Mouse (Mus musculus): ENCODE measurements around the gene Tnni3. TPM values are rescaled to one million over a fixed set of nuclear protein-coding genes. Genes with fewer than 3 reads are reported as not detected.

Tnni3 gene
- total RNA-seq, 2 experiments from 2014 or later = 0.57 to 1.1 TPM

- no peak for DNase-seq (ENCODE audit: low spot score in 2 of 2)
Measured at GRCm38 (mm10) chr7:4521231-4522003, 2.6 kb downstream of the Tnni3 start.

- DNase-seq (ENCODE audit: low spot score in 2 of 2) = no peak
Measured at GRCm38 (mm10) chr7:4518487-4518886, 5.5 kb downstream of the Tnni3 start.

- no peak for DNase-seq (ENCODE audit: low spot score in 2 of 2)
Measured at GRCm38 (mm10) chr7:4516332-4517050, 7.5 kb downstream of the Tnni3 start, which contains the start of gene Tnnt1. Gene Tnnt1, minus strand, starts transcription at chr7:4516382.

GRCm38 (mm10) chr7:4515853-4516252 lies 8.2 kb downstream of the Tnni3 start:
- DNase-seq (ENCODE audit: low spot score in 2 of 2) = no peak

- DNase-seq (ENCODE audit: low spot score in 2 of 2) = no peak
Measured at GRCm38 (mm10) chr7:4513829-4514712, 10.0 kb downstream of the Tnni3 start.

GRCm38 (mm10) chr7:4513236-4513635 lies 10.8 kb downstream of the Tnni3 start:
- DNase-seq (ENCODE audit: low spot score in 2 of 2) = no peak

- no peak for DNase-seq (ENCODE audit: low spot score in 2 of 2)
Measured at GRCm38 (mm10) chr7:4511489-4512224, 12.4 kb downstream of the Tnni3 start.

- peak; percentile 47 to 50 for DNase-seq (ENCODE audit: low spot score in 2 of 2)
Measured at GRCm38 (mm10) chr7:4509863-4510608, 14.0 kb downstream of the Tnni3 start.

GRCm38 (mm10) chr7:4508739-4509116 lies 15.3 kb downstream of the Tnni3 start:
- DNase-seq (ENCODE audit: low spot score in 2 of 2) = no peak

GRCm38 (mm10) chr7:4508062-4508738 lies 15.8 kb downstream of the Tnni3 start:
- no peak for DNase-seq (ENCODE audit: low spot score in 2 of 2)

GRCm38 (mm10) chr7:4507220-4507619 lies 16.8 kb downstream of the Tnni3 start:
- DNase-seq (ENCODE audit: low spot score in 2 of 2) = no peak

GRCm38 (mm10) chr7:4504646-4505435 lies 19.2 kb downstream of the Tnni3 start:
- no peak for DNase-seq (ENCODE audit: low spot score in 2 of 2)

- no peak for DNase-seq (ENCODE audit: low spot score in 2 of 2)
Measured at GRCm38 (mm10) chr7:4503858-4504257, 20.2 kb downstream of the Tnni3 start.

- no peak for DNase-seq (ENCODE audit: low spot score in 2 of 2)
Measured at GRCm38 (mm10) chr7:4503100-4503499, 20.9 kb downstream of the Tnni3 start.

- DNase-seq (ENCODE audit: low spot score in 2 of 2) = peak in 1 of 2 experiments; percentile 82
Measured at GRCm38 (mm10) chr7:4502421-4503090, 21.5 kb downstream of the Tnni3 start.

GRCm38 (mm10) chr7:4501558-4502397 lies 22.3 kb downstream of the Tnni3 start, which contains the start of gene Ppp1r12c:
Gene Ppp1r12c, minus strand, starts transcription at chr7:4501680.
- DNase-seq (ENCODE audit: low spot score in 2 of 2) = peak; percentile 96

GRCm38 (mm10) chr7:4500892-4501471 lies 23.0 kb downstream of the Tnni3 start:
- DNase-seq (ENCODE audit: low spot score in 2 of 2) = peak; percentile 37 to 47
